Mouse (Mus musculus): ENCODE measurements at regions not wholly inside any gene's neighbourhood (a gene's known extent, or its start where the extent isn't known, plus 50 kb on each side); places are given as distances from the start of the nearest gene placed in this dataset.

DNA sequence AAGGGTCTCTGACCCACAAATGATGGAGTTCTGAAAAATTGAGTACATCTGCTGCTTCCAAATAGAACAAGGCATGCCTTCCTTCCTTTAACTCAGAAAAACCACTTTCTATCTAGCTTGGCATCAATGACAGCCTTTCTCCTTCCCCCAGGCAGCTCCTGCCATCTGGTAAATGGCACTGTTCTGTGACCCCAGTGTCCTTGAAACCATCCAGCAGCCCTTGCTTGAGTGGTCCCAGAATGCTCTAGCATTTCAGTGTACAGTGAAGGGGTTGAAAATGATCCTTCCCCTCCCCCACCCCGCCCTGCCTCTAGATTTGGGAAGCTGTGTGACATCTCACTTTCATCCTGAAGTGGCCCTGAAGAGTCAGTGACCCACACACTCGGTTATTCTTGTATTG lies 152.3 kb downstream of the Gm9817 start:
- no peak for TF ChIP-seq CTCF (IDR thresholded peaks at IDR 0.05; ENCODE audit: borderline replicate concordance, control insufficient read depth, extremely low read depth, insufficient read depth, low read length, poor library complexity)
- TF ChIP-seq POLR2A (IDR thresholded peaks at IDR 0.05; ENCODE audit: control insufficient read depth, extremely low read depth, insufficient read depth, low read length, poor library complexity): no peak
